Mouse (Mus musculus) intestine, embryonic 15.5 days (tissue): Measurements from ENCODE around the gene Nxt1. TPM values are rescaled to one million over a fixed set of nuclear protein-coding genes. Genes with fewer than 3 reads are reported as not detected.

Experiments used
- ATAC-seq: fragments of 200-750 bp; cut with Nextera tagmentation; 2 replicates; pipeline ENCODE4 v1.8.0; 2017; ENCODE audit warnings: moderate TSS enrichment, moderate library complexity
- H3K27ac ChIP-seq: fragments of 300-500 bp; sonication (generic); 2 replicates; pipeline ENCODE4 v1.5.1; 2015; ENCODE audit warnings: mild to moderate bottlenecking, inconsistent platforms
- H3K27me3 ChIP-seq: fragments of 300-500 bp; sonication (generic); replicated peaks from 2 replicates; pipeline ENCODE4 v1.6.1; 2015; ENCODE audit warnings: inconsistent platforms
- H3K36me3 ChIP-seq: fragments of 300-500 bp; sonication (generic); 2 replicates; pipeline ENCODE4 v1.6.1; 2015; ENCODE audit warnings: inconsistent platforms
- H3K4me1 ChIP-seq: fragments of 300-500 bp; sonication (generic); replicated peaks from 2 replicates; pipeline ENCODE4 v1.6.1; 2015; ENCODE audit warnings: inconsistent platforms
- H3K4me2 ChIP-seq: fragments of 300-500 bp; sonication (generic); replicated peaks from 2 replicates; pipeline ENCODE4 v1.6.1; 2015; ENCODE audit warnings: mild to moderate bottlenecking, inconsistent platforms
- H3K4me3 ChIP-seq: fragments of 300-500 bp; sonication (generic); replicated peaks from 2 replicates; pipeline ENCODE4 v1.5.1; 2015; ENCODE audit warnings: inconsistent platforms
- H3K9ac ChIP-seq: fragments of 300-500 bp; sonication (generic); 2 replicates; pipeline ENCODE4 v1.6.1; 2015; ENCODE audit warnings: inconsistent platforms
- H3K9me3 ChIP-seq: fragments of 300-500 bp; sonication (generic); 2 replicates; pipeline ENCODE4 v1.6.1; 2016; ENCODE audit warnings: inconsistent platforms
- WGBS: fragments of 180-500 bp; shearing (Covaris S2); methylation state at CpG from one replicate; pipeline ENCODE4 v1.1.7; 2015; 5-methylcytosine and 5-hydroxymethylcytosine counted together
- polyA plus RNA-seq: library from polyadenylated mRNA; unstranded; fragments of >200 nt; fragmentation: Nextera tagmentation; extraction: Ambion mirVana; gene quantifications from 2 replicates; pipeline ENCODE4 v1.2.1, GENCODE M21; 2015

Gene Nxt1
- polyA plus RNA-seq, 1 experiment from 2014 or later = 73.1 TPM

GRCm38 (mm10) chr2:148698571-148698970 is 26.2 kb downstream of the Nxt1 start:
- Histone ChIP-seq H3K4me2 (no peak overlapping the region), H3K4me1 (no peaks in the 10 kb centered on the region), H3K9me3 (no peaks in the 10 kb centered on the region), H3K27me3 (no peaks in the 10 kb centered on the region), H3K9ac (no peak overlapping the region), H3K36me3 (0 out of 2 replicates have a peak, but pooled peaks cover 8% of the 10 kb centered on the region), H3K27ac (no peak overlapping the region), H3K4me3 (no peak overlapping the region)
- WGBS = 80% methylated on average over 5 of the region's 5 CpGs
- no peak for ATAC-seq

GRCm38 (mm10) chr2:148706409-148707201 is 34.2 kb downstream of the Nxt1 start:
- no peaks in the 10 kb centered on the region for H3K9me3 ChIP-seq
- 84% methylated on average over 15 of the region's 15 CpGs for WGBS
- no peak overlapping the region for H3K4me3 ChIP-seq
- H3K9ac ChIP-seq = no peak overlapping the region
- no peak overlapping the region for H3K27ac ChIP-seq
- H3K27me3 ChIP-seq = no peaks in the 10 kb centered on the region
- H3K4me2 ChIP-seq = no peak overlapping the region
- no peaks in the 10 kb centered on the region; the same call in 1 of the 2 replicates for H3K36me3 ChIP-seq
- ATAC-seq = no peak; the same call in 1 of the 2 replicates
- H3K4me1 ChIP-seq = no peaks in the 10 kb centered on the region

GRCm38 (mm10) chr2:148707202-148707530 is 34.8 kb downstream of the Nxt1 start:
- H3K9ac ChIP-seq = no peak overlapping the region
- no peaks in the 10 kb centered on the region for H3K9me3 ChIP-seq
- H3K27ac ChIP-seq = no peak overlapping the region
- no peaks in the 10 kb centered on the region for H3K27me3 ChIP-seq
- H3K4me3 ChIP-seq = no peak overlapping the region
- 87% methylated on average over 6 of the region's 6 CpGs for WGBS
- no peaks in the 10 kb centered on the region; the same call in 1 of the 2 replicates for H3K36me3 ChIP-seq
- ATAC-seq = no peak
- H3K4me1 ChIP-seq = no peaks in the 10 kb centered on the region
- no peak overlapping the region for H3K4me2 ChIP-seq

- H3K4me3 ChIP-seq = no peak overlapping the region
- H3K27ac ChIP-seq = no peak overlapping the region
- no peaks in the 10 kb centered on the region for H3K9me3 ChIP-seq
- H3K36me3 ChIP-seq = no peaks in the 10 kb centered on the region; the same call in 1 of the 2 replicates
- H3K4me2 ChIP-seq = no peak overlapping the region
- H3K4me1 ChIP-seq = no peaks in the 10 kb centered on the region
- H3K27me3 ChIP-seq = no peaks in the 10 kb centered on the region
- WGBS = 68% methylated on average over 3 of the region's 3 CpGs
- no peak for ATAC-seq
- H3K9ac ChIP-seq = no peak overlapping the region
Measured at GRCm38 (mm10) chr2:148712326-148712725, 39.9 kb downstream of the Nxt1 start.

GRCm38 (mm10) chr2:148717072-148717471 is 44.7 kb downstream of the Nxt1 start:
- no peaks in the 10 kb centered on the region for H3K9me3 ChIP-seq
- H3K36me3 ChIP-seq = no peaks in the 10 kb centered on the region
- ATAC-seq = no peak
- no peak overlapping the region for H3K4me2 ChIP-seq
- no peaks in the 10 kb centered on the region for H3K27me3 ChIP-seq
- 72% methylated on average over 2 of the region's 2 CpGs for WGBS
- no peak overlapping the region for H3K9ac ChIP-seq
- no peak overlapping the region for H3K27ac ChIP-seq
- H3K4me1 ChIP-seq = no peaks in the 10 kb centered on the region
- no peak overlapping the region for H3K4me3 ChIP-seq

DNA sequence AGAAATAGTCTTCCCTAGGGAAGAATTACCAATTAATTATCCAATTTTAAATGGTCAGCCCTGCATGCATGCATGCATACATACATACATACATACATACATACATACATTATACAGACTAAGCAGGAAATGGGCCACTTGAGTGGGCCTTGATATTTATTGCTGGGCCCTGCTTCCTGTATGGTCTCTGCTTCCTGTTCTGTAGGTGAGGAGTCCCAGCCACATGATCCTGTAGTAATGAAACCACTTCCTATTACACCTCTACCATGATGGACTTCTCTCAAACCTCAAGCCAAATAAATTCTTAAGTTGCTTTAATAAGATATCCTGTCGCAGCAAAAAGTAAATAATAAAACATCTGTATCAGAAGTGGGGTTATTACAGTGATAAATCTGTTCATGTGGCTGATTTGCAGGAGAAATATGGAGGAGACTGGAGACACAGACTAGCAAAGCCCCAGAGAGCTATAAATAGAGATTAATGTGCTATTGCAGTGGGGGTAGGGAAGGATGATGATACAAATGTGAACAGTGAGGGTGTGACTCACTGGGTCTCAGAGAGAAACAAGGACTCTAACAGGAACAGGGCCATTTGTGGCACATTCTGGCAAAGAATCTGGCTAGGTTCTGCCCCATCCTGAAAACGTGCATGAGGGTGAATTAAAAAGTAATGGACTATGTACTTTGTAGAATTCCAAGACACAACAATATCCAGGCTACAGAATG is 47.0 kb downstream of the Nxt1 start:
- no peak overlapping the region for H3K4me2 ChIP-seq
- no peaks in the 10 kb centered on the region for H3K9me3 ChIP-seq
- H3K4me3 ChIP-seq = no peak overlapping the region
- H3K36me3 ChIP-seq = no peaks in the 10 kb centered on the region
- H3K9ac ChIP-seq = no peak overlapping the region
- no peaks in the 10 kb centered on the region for H3K4me1 ChIP-seq
- H3K27me3 ChIP-seq = no peaks in the 10 kb centered on the region
- WGBS = 55% methylated on average over 2 of the region's 2 CpGs
- no peak overlapping the region for H3K27ac ChIP-seq
- ATAC-seq = no peak

Other genes with a start within 250 kb of the Nxt1 start
- 9.5 and 10.3 TPM in 2 replicates for gene Cd93, start 229.0 kb upstream of the Nxt1 start, polyA plus RNA-seq
- gene Gzf1, start 8.4 kb downstream of the Nxt1 start, polyA plus RNA-seq = 15.1 and 16.1 TPM in 2 replicates
- gene Napb, start 59.9 kb downstream of the Nxt1 start, polyA plus RNA-seq = 3.4 and 4.1 TPM in 2 replicates
- not detected in 2 replicates for gene Cstl1, start 77.8 kb downstream of the Nxt1 start, polyA plus RNA-seq
- gene Cst11, start 98.9 kb downstream of the Nxt1 start, polyA plus RNA-seq = not detected in 2 replicates
- gene 8030411F24Rik, start 109.4 kb downstream of the Nxt1 start, polyA plus RNA-seq = not detected in 2 replicates
- 0.67 TPM in 1 of 2 replicates, not detected in the other for gene Cst12, start 116.8 kb downstream of the Nxt1 start, polyA plus RNA-seq
- gene Cst8, start 126.2 kb downstream of the Nxt1 start, polyA plus RNA-seq = 0.45 TPM in 1 of 2 replicates, not detected in the other
- not detected in 2 replicates for gene Cst13, start 147.5 kb downstream of the Nxt1 start, polyA plus RNA-seq
- gene Cst9, start 162.5 kb downstream of the Nxt1 start, polyA plus RNA-seq = not detected in 2 replicates
- gene 9230104L09Rik, start 192.4 kb downstream of the Nxt1 start, polyA plus RNA-seq = not detected in 2 replicates
- gene Cst3, start 203.1 kb downstream of the Nxt1 start, polyA plus RNA-seq = 349 and 390 TPM in 2 replicates